Mouse (Mus musculus) gastrocnemius, postnatal 14 days (tissue): ENCODE results near the gene Adgrl3. TPM values are rescaled to one million over a fixed set of nuclear protein-coding genes. Genes with fewer than 3 reads are reported as not detected.

Experiments
- DNase-seq: peaks from one replicate; pipeline ENCODE4 v3.0.0; 2021; ENCODE audit warnings: mixed read lengths
- intact Hi-C: fragments of 180-260 bp; cut with DNase I; formaldehyde crosslinking; loops from one replicate; pipeline ENCODE4 v1.15.1; 2025; ENCODE audit warnings: low total_unique reads
- total RNA-seq, 2 experiments: library from RNA; stranded (reverse); gene quantifications; 2 replicates each; pipeline ENCODE4 v1.2.3; 2021

Gene Adgrl3
- total RNA-seq, 2 experiments from 2014 or later, result 4.0 to 4.1 TPM

DNA sequence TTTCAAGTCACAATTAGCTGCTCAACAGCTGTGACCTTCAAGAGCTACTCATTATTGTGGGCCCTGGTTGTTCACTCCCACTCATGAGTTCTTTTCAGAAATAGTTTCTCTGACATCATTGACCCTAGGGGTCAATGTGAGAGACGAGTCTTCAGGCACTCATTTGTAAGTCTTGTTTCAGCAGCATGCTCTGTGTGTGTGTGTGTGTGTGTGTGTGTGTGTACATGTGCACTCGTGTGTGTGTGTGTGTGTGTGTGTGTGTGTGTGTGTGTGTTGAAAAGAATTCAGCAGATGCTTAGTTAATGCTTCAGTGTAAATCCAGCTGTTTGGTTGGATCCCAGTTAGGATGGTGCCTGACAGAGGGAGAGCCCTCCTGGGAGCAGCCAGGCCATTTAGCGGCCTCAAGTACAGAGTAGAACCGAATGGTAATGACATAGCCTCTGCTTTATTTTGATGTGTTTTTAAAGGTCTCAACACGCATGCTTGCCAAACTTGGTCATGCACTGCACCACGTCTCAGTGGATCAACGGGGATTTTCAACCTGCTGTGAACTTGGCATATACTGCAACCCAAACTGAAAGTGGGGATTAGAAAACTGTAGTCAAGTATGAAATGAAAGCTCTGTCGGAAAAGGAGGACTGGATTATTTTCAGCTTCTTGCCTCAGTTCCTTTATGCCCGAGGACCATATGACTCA lies 325.6 kb downstream of the Adgrl3 start:
- peak; percentile 7 for DNase-seq
- intact Hi-C loops, result no loop called here

DNA sequence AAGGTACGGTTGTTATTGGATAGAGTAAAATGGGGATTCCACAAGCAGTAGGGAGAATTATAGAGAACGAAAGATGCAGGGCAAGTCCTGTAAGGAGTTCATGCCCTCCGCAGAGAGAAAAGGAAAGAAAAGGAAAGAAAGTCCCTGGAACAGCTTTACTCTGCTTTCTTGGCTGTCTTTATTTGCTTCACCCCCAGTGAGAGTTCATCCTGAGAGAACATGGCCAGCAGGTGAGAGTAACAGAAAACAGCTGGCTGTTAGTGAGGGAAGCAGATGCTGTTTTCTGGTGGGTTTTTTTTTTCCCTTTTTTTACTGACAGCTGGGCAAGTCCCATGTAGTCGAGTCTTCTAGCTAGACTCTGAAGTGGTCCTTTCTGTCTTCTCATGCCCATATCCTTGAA lies 327.6 kb downstream of the Adgrl3 start:
- no peak for DNase-seq
- intact Hi-C loops, result no loop called here

DNA sequence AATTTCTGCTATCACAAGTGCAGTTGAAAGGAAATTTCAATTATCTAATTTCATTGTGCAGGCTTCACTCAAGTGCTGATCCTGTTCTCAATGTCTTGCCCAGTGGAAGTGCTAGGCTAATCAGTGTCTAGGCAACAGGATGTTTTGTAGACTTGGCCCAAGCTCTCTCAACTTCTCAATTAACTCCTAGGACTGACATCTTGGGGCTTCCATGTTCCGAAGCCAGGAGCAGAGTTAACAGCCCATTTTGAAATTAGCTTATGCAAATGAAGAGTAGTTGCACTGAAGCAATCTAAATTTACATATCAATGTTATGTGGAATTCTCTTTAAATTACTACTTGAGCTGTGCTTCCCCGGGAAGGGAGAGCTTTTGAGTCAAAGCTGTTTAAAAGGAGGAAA lies 339.6 kb downstream of the Adgrl3 start:
- DNase-seq, result no peak
- intact Hi-C loops, result no loop called here

DNA sequence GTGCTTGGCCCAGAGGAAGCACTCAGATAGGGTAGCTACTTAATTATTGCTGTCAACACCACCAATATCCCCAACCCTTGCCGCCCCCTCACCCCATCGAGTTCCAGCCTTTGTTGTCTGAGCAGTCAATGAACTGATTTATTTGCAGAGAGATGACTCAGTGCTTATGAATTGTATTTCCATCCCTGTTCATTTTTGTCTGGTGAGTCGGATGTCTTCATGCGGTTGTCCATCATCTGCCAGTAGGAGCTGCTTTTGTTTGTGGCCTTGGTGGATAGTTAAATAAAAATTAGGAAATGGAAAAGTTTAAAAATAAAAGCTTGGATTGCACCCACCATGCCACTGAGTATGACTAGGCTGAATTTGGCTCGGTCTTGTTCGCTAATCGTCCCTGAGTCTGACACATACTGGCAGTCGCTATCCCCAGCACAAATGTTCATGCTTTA lies 344.3 kb downstream of the Adgrl3 start:
- DNase-seq, result no peak
- intact Hi-C loops, result no loop called here

DNA sequence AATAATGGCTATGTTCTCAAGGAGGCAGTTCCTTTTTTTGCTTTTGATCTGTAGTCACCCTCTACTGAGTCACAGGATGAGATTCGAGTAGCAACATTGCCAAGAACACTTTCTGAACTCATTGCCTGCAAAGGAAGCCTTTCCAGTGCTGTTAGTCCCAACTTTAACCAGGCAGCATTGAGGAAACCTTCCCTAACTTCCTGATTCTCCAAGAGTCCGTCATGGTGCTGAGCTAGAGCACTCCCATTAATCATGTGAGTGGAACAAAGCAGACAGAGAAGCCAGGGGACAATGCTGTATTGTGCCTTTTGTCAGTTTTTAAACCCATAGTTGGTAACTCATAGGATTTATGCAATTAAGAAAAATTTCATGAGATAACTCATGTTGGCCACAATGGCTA lies 345.3 kb downstream of the Adgrl3 start:
- DNase-seq, result no peak
- intact Hi-C loops, result no loop called here

DNA sequence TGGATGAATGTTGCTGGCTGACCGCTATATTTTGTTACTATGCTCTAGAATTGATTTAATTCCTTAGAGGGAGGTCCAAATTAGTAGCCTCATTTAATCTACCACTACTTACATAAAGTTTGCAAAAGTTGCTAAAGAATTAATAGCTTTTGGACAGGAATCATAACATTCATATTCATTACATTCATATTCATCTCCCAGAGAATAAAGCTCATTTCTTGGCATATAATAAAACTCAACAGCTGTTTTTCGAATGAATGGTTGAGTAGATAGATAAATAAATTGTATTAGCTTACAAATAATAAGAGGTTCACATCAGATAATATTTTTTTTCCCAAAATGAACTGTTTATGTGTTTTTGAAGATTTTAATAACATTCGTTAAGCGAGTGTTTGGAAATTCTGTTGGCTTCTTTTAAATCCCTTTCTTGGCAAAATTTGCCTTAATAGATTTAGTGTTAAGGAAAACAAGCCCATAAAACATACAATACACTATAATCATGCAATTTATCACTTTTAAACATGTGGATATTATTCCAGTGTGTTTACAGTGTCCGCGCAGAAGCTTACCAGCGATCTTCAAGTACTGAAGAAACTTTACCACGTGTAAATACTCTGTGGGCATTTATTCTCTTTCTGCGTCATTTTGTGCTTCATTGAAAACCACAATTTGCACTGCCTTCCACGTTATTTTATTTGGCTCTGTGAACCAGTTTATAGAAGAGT lies 350.4 kb downstream of the Adgrl3 start:
- intact Hi-C loops, result no loop called here
- DNase-seq, result no peak

DNA sequence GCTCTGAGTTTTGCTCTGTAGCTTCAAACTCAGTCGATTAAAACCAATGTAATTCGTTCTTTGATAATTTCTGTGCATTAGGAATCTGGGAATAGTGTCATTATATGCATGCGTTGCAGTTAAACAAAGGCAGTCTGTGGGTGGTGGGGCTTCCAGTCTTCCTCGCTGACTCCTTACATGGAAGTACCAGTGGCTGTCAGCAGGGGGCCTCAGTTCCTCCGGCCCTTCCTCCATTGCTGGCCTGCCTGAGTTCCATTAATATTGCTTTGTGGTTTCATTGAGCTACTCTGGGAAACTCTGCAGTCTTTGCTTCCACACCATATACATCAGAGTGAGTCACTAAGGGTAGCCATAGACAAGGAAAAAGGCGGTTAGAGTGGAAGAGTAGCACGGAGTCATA lies 356.1 kb downstream of the Adgrl3 start:
- intact Hi-C loops, result no loop called here
- DNase-seq, result no peak

DNA sequence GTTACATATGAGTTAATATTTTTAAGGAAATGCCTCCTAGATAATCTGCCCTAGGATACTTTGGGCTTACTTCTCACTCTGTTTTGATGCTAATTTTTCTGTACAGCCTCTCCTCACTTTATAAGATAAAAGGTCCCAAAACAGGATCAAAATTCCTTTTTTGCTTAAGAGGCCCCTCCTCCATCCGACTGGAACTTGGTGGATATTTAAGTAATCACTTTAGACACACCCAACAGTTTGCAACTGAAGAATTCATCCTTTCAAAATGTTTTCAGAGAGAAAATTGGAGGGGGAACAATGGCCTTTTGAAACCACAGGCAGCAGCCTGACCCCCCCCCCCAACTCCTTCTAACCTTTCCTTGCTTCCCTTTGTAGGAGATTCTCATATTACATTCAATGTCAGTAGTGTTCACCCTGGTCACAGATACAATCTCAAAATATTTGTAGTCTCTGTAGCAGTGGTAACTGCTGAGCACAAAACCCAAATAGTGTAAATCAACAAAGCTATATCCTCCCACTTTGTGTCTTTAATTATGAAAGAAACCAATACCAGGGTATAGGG lies 385.7 kb downstream of the Adgrl3 start:
- intact Hi-C loops, result no loop called here
- no peak for DNase-seq

DNA sequence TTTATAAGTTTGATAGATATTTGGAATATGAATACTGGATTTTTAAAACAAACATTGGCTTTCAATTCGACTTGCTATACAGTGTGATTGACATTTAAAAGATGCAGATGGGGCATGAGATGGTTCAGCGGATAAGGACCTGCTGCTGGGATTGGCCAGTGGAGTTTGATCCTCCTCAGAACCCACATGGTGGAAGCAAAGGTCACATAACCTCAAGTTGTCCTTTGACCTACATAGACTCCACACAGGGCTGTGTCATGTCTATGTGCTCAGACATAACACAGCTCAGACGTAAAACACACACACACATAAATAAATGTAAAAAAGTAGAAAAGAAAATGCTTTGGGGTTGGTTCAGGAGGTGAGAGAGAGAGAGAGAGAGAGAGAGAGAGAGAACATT lies 397.4 kb downstream of the Adgrl3 start:
- intact Hi-C loops, result no loop called here
- no peak for DNase-seq

DNA sequence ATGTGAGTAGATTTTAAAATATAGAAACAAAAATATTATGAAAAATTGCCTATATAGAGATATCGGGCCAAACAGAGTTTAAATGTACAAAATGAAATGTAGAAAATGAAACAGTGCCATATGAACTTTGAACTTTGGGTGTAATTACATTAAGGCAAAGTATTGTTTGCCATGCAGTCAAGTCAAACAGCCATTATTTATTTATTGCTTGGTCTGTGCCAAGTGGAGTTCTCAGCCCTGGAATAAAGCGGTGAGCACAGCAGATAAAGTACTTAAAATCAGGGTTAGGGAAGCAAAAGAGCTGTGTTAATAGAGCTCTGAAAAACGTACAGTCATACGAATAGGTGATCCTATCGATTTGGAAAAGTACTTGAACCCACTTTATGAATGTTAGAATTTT lies 407.5 kb downstream of the Adgrl3 start:
- intact Hi-C loops, result no loop called here
- no peak for DNase-seq

DNA sequence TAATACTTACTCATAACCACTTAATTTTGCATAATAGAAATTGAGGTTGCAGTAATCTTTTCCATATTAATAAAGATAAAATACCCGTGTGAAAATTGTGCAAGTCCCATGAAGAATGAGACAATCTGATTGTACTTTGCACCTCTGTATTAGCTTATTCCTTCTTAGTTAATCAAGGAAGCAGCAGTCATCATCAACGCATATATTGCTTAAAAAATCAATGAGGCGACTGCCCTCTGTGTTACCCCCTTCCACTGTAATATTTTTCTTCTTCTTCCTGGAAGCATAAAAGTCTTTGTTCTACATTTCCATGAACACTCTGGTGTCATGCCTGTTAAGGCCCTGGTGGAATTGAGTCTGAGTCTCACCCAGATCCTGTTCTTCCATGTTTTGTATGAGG lies 416.4 kb downstream of the Adgrl3 start:
- DNase-seq, result no peak
- intact Hi-C loops, result no loop called here

DNA sequence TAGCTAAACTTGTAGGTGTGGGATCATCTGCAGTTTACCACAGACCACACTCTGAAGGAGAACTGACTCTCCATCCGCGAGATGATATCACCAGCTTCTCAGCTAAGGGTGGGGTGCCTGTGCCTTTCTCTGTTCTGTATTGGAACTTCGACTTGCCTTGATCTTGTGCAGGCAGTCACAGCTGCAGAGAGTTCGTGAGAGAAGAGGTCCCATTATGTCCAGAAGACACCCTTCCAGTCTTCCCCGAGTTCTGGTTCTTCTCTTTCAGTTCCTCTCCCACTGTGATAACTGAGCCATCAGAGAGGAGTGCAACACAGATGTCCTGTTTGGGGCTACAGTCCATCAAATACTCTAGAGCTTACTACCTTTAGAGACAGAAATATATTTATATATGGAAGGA lies 422.2 kb downstream of the Adgrl3 start:
- no peak for DNase-seq
- intact Hi-C loops, result no loop called here

DNA sequence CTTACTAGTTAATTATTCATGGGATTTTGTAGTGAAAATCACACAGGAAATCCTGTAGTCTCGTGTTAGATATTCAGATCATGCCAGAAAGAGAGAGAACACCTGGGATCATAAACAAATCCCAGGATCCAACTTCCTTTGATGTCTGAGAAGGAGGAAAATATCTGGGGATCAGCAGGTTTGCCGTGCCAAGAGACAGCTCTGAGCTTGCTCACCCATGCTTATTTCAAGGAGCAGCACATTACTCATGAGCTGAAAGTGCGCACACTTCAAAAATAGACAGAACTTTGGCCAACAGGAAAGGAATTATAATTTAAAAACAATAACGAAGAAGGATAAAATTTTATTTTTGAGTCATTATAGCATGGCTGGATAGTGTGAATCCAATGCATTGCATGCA lies 446.0 kb downstream of the Adgrl3 start:
- intact Hi-C loops, result no loop called here
- no peak for DNase-seq

DNA sequence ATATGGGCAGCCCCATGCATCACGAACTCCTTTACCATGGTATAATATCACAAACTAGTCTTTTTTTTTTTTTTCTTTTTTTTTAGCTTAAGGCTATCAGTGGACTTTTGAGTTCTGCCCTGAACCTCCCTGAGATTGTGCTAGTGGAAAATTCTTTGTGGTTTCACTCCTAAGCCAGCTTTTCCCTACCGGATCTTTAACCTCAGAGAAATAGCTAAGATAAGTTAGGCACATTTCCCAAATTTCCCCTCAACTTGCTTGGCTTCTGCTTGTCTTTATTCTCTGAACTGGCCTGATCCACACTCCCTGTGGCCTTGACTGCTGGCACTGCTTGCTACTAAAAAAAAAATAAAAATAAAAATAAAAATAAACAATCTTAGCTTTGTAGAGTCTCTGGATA lies 454.7 kb downstream of the Adgrl3 start:
- no peak for DNase-seq
- intact Hi-C loops, result no loop called here

DNA sequence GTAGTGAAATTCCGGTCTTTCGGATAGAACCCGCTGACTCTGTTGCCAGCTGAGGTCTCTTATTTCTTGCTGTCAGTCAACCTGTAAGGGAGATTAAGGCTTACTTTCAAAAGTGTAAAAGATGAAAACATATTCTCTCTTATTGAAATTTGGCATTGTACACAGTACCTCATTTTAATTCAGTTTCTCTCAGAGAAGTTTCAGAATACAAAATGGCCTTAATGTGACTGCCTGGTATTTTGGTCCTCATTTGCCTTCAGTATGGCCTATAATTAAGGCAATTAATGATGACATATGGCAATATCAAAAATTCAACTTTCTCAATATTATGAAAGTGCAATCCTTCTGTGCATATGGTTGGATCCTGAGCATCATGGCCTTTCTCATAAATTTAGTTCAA lies 455.5 kb downstream of the Adgrl3 start:
- intact Hi-C loops, result no loop called here
- DNase-seq, result no peak

DNA sequence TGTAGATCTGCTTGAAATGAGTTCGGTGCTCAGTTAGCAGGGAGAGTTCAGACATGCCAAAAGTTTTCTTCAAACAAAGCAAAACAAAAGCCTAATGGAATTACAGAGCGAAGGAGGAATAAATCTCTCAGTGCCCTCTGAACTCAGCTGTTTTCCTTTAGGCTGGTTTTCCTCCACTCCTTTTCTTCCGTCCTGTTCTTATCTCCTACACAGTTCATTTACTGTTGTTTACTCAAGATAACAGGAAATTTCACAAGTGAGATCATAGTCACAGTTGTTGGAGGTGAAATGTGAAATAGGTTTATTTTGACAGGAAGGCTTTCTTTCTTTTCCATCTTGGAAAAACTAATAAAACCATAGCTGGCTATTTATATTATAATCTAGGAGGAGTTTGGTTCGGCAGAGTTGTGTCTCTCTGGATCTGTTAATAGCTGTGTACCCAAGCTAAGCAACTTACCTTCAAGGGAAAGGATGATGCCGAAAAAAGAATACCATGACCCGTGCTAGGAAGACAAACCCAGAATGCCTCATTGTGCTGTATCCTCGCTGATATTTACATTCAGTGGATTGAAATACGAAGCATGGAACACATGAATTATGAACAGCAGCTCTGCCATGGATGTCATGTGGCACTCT lies 456.2 kb downstream of the Adgrl3 start:
- intact Hi-C loops, result no loop called here

DNA sequence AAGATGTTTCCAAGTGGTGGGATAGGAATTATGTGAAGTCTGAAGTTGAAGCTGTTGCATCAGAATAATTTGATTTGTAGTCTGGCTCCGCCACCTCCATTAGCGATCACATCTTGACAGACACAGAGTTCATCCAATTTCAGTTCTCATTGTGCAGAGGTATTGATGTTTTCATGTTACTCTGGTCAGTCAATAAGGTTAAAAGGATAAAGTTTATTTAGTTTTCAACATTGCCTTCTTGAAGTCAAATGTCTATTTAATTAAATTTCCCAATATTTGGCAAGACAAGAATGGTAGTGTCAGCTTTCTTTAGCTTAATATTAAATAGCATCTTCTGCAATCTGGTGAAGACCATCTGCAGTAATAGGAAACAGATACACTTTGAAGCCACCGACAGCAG lies 461.0 kb downstream of the Adgrl3 start:
- no peak for DNase-seq
- intact Hi-C loops, result no loop called here

More for the DNA sequence above, 456.2 kb downstream of the Adgrl3 start:
- DNase-seq, result no peak

DNA sequence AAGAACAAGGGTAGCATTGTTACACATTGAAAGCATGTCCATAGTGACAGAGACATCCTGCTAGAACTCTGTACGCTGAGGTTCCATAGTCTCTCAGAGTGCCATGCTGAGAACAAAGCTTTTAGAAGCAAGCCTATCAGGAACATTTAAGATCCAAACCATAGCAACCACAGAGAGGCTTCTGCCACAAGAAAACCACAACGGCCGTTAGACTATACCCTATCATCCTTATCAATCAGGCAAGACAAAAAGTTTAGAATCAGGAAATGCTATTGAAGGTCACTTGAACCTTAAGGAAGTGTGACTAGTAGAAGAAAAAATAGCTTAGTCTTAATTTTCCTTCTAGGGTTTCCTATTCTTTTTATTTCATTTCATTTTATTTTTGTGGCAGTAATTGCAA lies 464.0 kb downstream of the Adgrl3 start:
- DNase-seq, result no peak
- intact Hi-C loops, result no loop called here

DNA sequence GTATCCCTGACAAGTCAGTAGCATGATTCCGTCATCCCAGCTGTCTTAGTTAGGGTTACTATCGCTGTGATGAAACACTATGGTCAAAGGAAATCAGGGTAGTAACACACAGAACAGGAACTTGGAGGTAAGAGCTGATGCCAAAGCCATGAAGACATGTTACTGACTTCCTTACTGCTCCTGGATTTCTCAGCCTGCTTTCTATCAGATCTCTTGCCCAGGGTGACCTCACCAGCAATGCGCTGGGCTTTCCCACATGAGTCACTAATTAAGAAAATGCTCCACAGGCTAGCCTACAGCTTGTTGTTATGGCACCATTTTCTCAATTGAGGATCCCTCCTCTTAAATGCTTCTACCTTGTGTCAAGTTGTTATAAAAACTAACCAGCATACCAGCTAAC lies 481.1 kb downstream of the Adgrl3 start:
- intact Hi-C loops, result no loop called here

DNA sequence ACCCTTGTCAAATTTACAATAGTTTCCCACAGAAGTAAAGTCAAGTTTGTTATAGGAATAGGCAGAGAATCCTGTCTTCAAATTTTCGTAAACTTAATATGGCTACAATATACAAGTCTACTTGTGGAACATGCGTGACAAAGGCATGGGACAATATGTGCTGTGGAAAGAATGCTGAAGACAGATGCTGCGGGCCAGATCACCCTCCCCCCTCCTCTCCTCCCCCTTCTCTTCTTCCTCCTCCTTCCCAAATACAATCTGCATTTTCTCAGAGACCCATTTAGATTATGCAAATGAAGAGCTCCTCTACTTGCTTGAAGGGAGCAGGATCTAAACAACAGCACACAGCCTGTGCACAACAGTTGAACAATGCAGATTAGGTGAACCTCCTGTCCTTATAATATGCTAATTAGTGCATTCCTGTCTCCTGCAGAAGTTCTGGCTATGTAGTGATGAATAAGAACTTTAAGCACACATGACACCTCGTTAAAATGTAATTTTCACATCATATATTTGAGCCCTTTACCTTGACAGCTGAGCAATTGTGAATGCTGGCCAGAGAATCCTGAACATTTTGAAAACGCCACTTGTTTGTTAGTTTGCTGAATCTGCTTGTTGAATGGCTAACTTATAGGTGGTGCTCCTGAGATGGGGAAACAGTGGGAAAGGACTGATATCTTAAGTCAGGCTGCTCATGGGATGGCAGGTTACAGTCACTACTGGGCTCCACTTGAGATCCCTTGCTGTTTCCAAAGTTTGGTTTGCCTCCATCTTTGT lies 499.0 kb downstream of the Adgrl3 start:
- intact Hi-C loops, result no loop called here

More for the DNA sequence above, 481.1 kb downstream of the Adgrl3 start:
- no peak for DNase-seq

More for the DNA sequence above, 499.0 kb downstream of the Adgrl3 start:
- DNase-seq, result no peak
